Mouse (Mus musculus): ENCODE data around the gene Tyro3. TPM values are rescaled to one million over a fixed set of nuclear protein-coding genes. Genes with fewer than 3 reads are reported as not detected.

The Tyro3 gene
- polyA plus RNA-seq, 1 experiment from 2014 or later = 27.7 TPM

- no peak overlapping the region for H3K9ac ChIP-seq (ENCODE audit: low read length)
- H3K36me3 ChIP-seq (ENCODE audit: control insufficient read depth, insufficient read depth, low read length) = peaks cover 14% of the 10 kb centered on the region; the same call in 1 of the 2 replicates
- no peaks in the 10 kb centered on the region for H3K4me1 ChIP-seq (replicated peaks; ENCODE audit: control insufficient read depth, insufficient read depth, low read length)
- no peak overlapping the region for H3K4me3 ChIP-seq (ENCODE audit: low read depth, low read length)
- DNase-seq (ENCODE audit: low spot score) (no peak), ATAC-seq (replicated peaks; ENCODE audit: low FRiP score) (no peak)
- H3K27ac ChIP-seq (ENCODE audit: low read depth, low read length) = no peak overlapping the region
- no peak overlapping the region for H3K4me2 ChIP-seq (ENCODE audit: low read depth, low read length, severe bottlenecking)
- 95% methylated on average over 6 of the region's 6 CpGs for WGBS
- H3K27me3 ChIP-seq (ENCODE audit: control insufficient read depth, insufficient read depth, low read length) = no peaks in the 10 kb centered on the region
- H3K9me3 ChIP-seq (ENCODE audit: control insufficient read depth, low read length) = no peaks in the 10 kb centered on the region
These were observed 30.3 kb upstream of the Tyro3 start for GRCm38 (mm10) chr2:119767246-119767645.

DNA sequence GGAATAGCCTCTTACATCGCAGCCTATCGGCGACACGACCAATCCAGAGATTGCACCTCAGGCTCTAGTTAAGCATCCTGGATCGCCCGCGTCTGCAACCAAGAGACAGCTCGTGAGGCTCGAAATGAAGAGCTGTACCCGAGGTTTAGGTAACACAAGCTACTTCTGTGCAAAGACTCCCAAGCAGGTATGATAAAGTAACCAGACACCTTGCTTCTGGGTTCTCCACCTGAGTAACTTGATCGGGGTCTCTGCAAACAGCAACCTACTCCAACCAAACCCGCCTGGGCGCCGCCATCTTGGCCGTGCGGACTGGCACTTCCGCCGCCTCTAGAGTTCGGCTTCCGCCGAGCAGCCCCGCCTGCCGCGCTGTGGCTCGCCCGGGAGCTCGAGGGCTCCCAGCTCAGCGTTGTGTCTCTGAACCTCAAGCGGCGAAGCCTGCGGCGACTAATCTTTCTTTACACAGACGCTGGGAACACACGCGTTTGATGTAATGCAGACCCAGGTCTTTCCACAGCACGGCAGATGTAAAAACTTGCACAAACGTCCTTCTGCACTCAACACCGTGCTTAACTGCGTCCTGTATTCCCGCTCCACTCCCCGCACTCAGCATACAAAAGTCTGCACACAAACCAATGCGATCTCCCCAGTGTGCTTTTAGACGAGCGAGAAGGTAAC is 10.2 kb upstream of the Tyro3 start, which contains the start of gene Rpap1:
Rpap1 (minus strand) TSS at position 332 of the 678 bp plus-strand sequence.
- Histone ChIP-seq H3K27ac (ENCODE audit: low read depth, low read length) (peak within 1 kb of the TSS; percentile 64; the same call in 1 of the 2 replicates), H3K9me3 (ENCODE audit: control insufficient read depth, low read length) (no peaks in the 10 kb centered on the region), H3K4me2 (ENCODE audit: low read depth, low read length, severe bottlenecking) (peak within 1 kb of the TSS; percentile 80), H3K4me1 (replicated peaks; ENCODE audit: control insufficient read depth, insufficient read depth, low read length) (no peaks in the 10 kb centered on the region), H3K9ac (ENCODE audit: low read length) (peak within 1 kb of the TSS; percentile 75), H3K27me3 (ENCODE audit: control insufficient read depth, insufficient read depth, low read length) (no peaks in the 10 kb centered on the region), H3K4me3 (ENCODE audit: low read depth, low read length) (peak within 1 kb of the TSS; percentile 65), H3K36me3 (ENCODE audit: control insufficient read depth, insufficient read depth, low read length) (no peaks in the 10 kb centered on the region; the same call in 1 of the 2 replicates)
- peak; percentile 93 for DNase-seq (ENCODE audit: low spot score)
- ATAC-seq (replicated peaks; ENCODE audit: low FRiP score) = peak; percentile 96
- under 1% methylated on average over 44 of the region's 44 CpGs for WGBS

- Histone ChIP-seq H3K27ac (ENCODE audit: low read depth, low read length) (no peak overlapping the region), H3K9ac (ENCODE audit: low read length) (no peak overlapping the region), H3K4me2 (ENCODE audit: low read depth, low read length, severe bottlenecking) (no peak overlapping the region), H3K9me3 (ENCODE audit: control insufficient read depth, low read length) (no peaks in the 10 kb centered on the region), H3K4me3 (ENCODE audit: low read depth, low read length) (no peak overlapping the region), H3K4me1 (replicated peaks; ENCODE audit: control insufficient read depth, insufficient read depth, low read length) (no peaks in the 10 kb centered on the region), H3K36me3 (ENCODE audit: control insufficient read depth, insufficient read depth, low read length) (no peaks in the 10 kb centered on the region; the same call in 1 of the 2 replicates), H3K27me3 (ENCODE audit: control insufficient read depth, insufficient read depth, low read length) (no peaks in the 10 kb centered on the region)
- 89% methylated on average over 2 of the region's 2 CpGs for WGBS
- ATAC-seq (replicated peaks; ENCODE audit: low FRiP score) = no peak
- DNase-seq (ENCODE audit: low spot score) = no peak
These were observed 7.5 kb upstream of the Tyro3 start for GRCm38 (mm10) chr2:119789996-119790395.

DNA sequence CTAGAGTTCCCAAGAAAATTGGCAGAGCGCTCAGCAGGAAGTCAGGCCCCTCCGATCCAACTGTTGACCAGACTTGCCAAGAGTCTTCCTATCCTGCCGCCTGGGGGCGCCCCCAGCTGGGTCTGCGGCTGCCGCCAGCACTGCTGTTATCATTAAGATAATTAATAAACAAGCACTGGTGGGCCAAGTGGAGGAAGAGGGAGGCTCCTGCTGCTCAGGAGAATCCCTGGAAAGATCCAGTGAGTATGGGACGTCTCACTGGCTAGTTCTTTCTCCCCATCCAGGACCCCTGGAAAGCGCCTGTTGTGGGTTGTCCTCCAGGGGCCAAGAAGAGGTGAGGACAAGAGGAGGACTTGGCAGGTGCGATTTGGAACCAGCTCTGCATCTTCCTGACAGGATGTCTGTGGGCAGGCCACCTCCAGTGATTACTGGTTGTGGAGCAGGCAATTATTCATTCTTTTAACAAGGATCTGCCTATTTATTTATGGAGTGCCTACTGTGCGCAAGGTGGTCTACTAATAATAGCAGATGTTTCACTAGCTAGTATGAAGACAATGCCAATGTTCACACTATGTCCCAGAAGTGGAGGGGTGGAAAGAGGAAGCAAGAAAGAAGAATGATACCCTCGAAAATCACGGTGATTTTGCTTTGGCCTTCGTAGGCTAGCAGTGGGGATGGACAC is 854 bp downstream of the Tyro3 start:
- 12% methylated on average over 13 of the region's 13 CpGs for WGBS
- Histone ChIP-seq H3K9me3 (ENCODE audit: control insufficient read depth, low read length) (no peaks in the 10 kb centered on the region), H3K27me3 (ENCODE audit: control insufficient read depth, insufficient read depth, low read length) (peaks cover 9% of the 10 kb centered on the region; the same call in 1 of the 2 replicates), H3K4me2 (ENCODE audit: low read depth, low read length, severe bottlenecking) (no peak overlapping the region), H3K27ac (ENCODE audit: low read depth, low read length) (no peak overlapping the region), H3K9ac (ENCODE audit: low read length) (no peak overlapping the region), H3K4me1 (replicated peaks; ENCODE audit: control insufficient read depth, insufficient read depth, low read length) (peaks cover 26% of the 10 kb centered on the region), H3K4me3 (ENCODE audit: low read depth, low read length) (no peak overlapping the region), H3K36me3 (ENCODE audit: control insufficient read depth, insufficient read depth, low read length) (no peaks in the 10 kb centered on the region)
- ATAC-seq (replicated peaks; ENCODE audit: low FRiP score) (no peak), DNase-seq (ENCODE audit: low spot score) (peak; percentile 74)

DNA sequence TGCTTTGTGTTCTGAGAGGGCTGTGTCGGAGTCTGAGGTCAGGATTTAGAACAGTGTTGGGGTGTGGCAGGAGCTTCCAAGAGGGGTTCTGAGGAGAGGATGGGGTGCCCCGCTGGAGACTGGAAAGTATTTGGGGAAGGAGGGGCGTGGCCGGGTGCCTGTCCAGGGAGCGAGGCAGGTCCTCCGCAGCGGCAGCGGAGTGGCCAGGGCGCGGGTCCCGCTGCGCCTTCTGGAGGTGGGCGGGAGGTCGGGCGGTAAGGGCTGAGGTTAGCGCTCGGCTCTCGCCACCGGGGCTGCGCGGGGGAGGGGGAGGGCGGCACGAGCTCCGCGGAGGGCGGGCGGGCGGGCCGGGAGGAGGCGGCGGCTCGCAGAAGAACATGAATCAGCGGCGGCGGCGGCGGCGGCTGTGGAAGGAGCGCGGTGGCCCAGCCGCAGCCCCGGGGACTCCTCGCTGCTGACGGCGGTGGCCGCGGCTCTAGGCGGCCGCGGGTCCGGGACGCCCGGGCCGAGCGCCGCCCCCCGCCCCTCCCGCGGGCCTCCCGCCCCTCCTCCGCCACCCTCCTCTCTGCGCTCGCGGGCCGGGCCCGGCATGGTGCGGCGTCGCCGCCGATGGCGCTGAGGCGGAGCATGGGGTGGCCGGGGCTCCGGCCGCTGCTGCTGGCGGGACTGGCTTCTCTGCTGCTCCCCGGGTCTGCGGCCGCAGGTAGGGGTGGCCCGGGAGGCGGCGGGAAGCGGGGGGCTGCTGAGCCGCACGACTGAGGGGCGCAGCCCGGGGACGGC is 1.8 kb downstream of the Tyro3 start:
- Histone ChIP-seq H3K27ac (ENCODE audit: low read depth, low read length) (no peak overlapping the region), H3K9ac (ENCODE audit: low read length) (peak overlapping the region; percentile 92), H3K9me3 (ENCODE audit: control insufficient read depth, low read length) (no peaks in the 10 kb centered on the region), H3K36me3 (ENCODE audit: control insufficient read depth, insufficient read depth, low read length) (no peaks in the 10 kb centered on the region; the same call in 1 of the 2 replicates), H3K4me1 (replicated peaks; ENCODE audit: control insufficient read depth, insufficient read depth, low read length) (peaks cover 35% of the 10 kb centered on the region), H3K27me3 (ENCODE audit: control insufficient read depth, insufficient read depth, low read length) (peaks cover 9% of the 10 kb centered on the region; the same call in 1 of the 2 replicates), H3K4me2 (ENCODE audit: low read depth, low read length, severe bottlenecking) (peak overlapping the region; percentile 96), H3K4me3 (ENCODE audit: low read depth, low read length) (peak overlapping the region; percentile 87)
- ATAC-seq (replicated peaks; ENCODE audit: low FRiP score) (peak; percentile 61), DNase-seq (ENCODE audit: low spot score) (peak; percentile 80)
- WGBS = 1% methylated on average over 38 of the region's 89 CpGs

DNA sequence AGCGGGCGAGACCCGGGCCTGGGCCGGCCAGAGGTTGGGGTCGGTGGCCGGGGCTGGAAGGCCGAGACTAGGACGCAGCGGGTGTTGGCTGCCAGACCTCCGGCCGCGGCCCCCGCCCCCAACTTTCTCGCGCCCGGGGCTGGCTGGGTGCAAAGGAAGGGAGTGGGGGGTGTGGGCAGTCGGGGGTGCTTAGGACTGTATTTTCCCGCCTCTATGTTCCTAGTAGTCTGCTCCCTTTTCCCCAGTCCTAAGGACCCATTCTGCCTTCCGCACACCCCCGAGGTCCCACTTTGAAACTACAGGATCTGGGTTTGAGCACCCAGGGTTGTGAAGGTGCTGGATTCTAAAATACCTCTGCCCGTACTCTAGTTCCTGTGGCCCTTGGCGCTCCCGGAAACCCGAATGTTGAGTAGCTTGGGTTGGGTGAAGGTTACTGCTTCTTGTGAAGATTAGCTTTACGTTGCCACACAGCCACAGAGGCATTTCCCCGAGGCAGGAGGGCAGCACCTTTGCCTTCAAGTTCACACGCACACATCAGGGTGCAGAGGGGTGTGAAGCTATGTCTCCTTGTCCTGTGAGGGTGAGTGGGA is 2.5 kb downstream of the Tyro3 start:
- WGBS = under 1% methylated on average over 27 of the region's 27 CpGs
- H3K36me3 ChIP-seq (ENCODE audit: control insufficient read depth, insufficient read depth, low read length) = no peaks in the 10 kb centered on the region; the same call in 1 of the 2 replicates
- H3K27me3 ChIP-seq (ENCODE audit: control insufficient read depth, insufficient read depth, low read length) = peaks cover 9% of the 10 kb centered on the region; the same call in 1 of the 2 replicates

DNA sequence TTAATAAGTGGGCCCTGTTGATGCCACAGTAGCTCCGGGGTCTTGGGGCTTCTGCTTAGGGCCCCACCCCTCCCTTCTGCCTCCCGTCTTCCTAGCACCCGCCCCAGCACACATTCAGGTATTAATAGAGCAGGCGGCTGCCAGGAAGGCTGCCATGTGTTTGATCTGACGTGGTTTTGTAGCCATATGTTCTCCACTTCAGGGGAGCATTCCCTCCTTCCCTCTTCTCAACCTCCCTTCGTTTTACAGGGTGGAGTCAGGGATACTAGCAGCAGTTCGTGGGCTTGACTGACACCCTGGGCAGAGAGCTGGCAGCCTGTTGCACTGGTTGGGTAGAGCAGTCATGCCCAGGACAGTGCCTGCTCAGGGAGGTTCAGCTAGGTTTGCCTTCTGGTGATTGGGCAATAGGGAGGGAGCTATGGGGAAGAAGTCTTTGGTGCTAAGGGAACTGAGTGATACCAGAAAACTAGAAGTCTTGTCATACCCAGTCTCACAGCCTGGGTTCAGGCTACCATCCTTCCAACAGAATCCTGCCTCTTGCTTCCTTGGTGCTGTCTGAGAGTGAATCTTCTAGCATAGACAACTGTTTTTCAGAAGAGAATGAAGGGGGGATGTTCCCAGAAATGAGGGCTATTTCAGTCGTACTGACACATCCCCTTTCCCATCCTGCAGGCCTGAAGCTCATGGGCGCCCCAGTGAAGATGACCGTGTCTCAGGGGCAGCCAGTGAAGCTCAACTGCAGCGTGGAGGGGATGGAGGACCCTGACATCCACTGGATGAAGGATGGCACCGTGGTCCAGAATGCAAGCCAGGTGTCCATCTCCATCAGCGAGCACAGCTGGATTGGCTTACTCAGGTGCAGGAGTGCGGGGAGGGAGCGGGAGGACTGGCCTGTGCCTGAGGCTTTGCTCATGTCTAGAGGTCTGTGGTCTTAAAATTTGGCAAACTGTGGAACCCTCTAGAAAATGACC is 3.6 kb downstream of the Tyro3 start:
- H3K27ac ChIP-seq (ENCODE audit: low read depth, low read length) = no peak overlapping the region
- no peak for DNase-seq (ENCODE audit: low spot score)
- ATAC-seq (replicated peaks; ENCODE audit: low FRiP score) = no peak
- peak overlapping the region; percentile 92 for H3K9ac ChIP-seq (ENCODE audit: low read length)
- H3K9me3 ChIP-seq (ENCODE audit: control insufficient read depth, low read length) = no peaks in the 10 kb centered on the region
- H3K4me2 ChIP-seq (ENCODE audit: low read depth, low read length, severe bottlenecking) = peak overlapping the region; percentile 96
- peaks cover 9% of the 10 kb centered on the region; the same call in 1 of the 2 replicates for H3K27me3 ChIP-seq (ENCODE audit: control insufficient read depth, insufficient read depth, low read length)
- H3K4me3 ChIP-seq (ENCODE audit: low read depth, low read length) = no peak overlapping the region; the same call in 1 of the 2 replicates
- peaks cover 42% of the 10 kb centered on the region for H3K4me1 ChIP-seq (replicated peaks; ENCODE audit: control insufficient read depth, insufficient read depth, low read length)
- WGBS = 47% methylated on average over 15 of the region's 15 CpGs
- H3K36me3 ChIP-seq (ENCODE audit: control insufficient read depth, insufficient read depth, low read length) = no peaks in the 10 kb centered on the region; the same call in 1 of the 2 replicates

More for the DNA sequence above, 2.5 kb downstream of the Tyro3 start:
- Histone ChIP-seq H3K4me3 (ENCODE audit: low read depth, low read length) (peak overlapping the region; percentile 87), H3K4me2 (ENCODE audit: low read depth, low read length, severe bottlenecking) (peak overlapping the region; percentile 96), H3K9ac (ENCODE audit: low read length) (peak overlapping the region; percentile 92), H3K27ac (ENCODE audit: low read depth, low read length) (no peak overlapping the region), H3K9me3 (ENCODE audit: control insufficient read depth, low read length) (no peaks in the 10 kb centered on the region), H3K4me1 (replicated peaks; ENCODE audit: control insufficient read depth, insufficient read depth, low read length) (peaks cover 41% of the 10 kb centered on the region)
- ATAC-seq (replicated peaks; ENCODE audit: low FRiP score) = no peak; the same call in none of the 2 replicates
- DNase-seq (ENCODE audit: low spot score) = no peak

Data from forebrain, embryonic 11.5 days (tissue).